Mouse (Mus musculus): ENCODE measurements around the gene Zbtb38.

- TF ChIP-seq EP300 (IDR thresholded peaks at IDR 0.05; ENCODE audit: low read depth), result no peak
- TF ChIP-seq CTCF (IDR thresholded peaks at IDR 0.05; ENCODE audit: low read depth), result no peak
Measured at GRCm38 (mm10) chr9:96715171-96715570, 37.5 kb downstream of the Zbtb38 start.
